Mouse (Mus musculus) kidney, adult 8-10 months (tissue): ENCODE data around the gene Zfp511.

Experiments
- DNase-seq, 2 experiments: peaks; one replicate each; pipeline ENCODE4 v3.0.0; 2022

Zfp511 gene

DNA sequence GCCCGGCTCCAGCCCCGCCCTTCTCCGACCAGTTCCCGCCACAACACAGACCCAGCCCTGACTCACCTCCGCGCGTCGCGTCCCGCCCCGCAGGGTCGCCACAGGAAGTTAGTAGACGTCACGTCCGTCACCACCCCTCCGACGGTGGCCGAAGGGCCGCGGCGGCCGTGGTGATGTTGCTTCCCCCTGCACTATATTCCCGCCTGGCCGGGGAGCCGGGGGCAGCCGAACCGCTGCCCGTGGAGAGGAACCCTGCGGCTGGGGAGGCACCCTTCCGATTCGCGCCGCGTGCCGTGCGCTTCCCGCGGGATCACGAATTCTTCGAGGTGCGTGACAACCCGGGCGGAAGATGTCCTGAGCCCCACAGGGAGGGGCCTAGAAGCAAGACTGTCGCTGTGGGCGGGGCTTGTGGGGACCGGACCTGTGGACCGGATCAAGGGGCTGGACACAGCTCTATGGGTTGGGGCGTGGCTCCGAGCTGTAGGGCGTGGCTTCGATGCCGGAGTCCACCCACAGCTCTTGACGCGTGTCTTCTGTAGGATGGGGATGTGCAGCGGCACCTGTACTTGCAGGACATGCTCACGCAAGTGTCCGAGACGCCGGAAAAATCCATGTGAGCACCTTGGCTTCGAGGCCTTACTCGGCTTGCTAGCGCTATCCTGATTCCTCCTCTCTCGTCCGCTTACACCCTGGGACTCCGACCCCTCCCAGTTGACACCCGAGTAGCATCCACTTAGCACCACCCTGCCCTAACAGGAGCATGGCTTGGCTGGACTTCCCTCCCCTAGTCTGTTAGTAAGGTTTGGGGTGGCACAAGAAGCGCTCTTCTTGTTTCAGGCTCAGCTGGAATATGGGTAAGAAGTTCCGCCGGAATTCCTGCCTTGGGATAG, at the start of gene Zfp511, which contains the start of gene Tubgcp2:
Gene Zfp511 (plus strand): TSS at position 111 of the 890 bp plus-strand sequence.
Gene Tubgcp2 (minus strand): TSS at position 389 of the 890 bp plus-strand sequence.
- DNase-seq = peak; percentile 96 to 97

DNA sequence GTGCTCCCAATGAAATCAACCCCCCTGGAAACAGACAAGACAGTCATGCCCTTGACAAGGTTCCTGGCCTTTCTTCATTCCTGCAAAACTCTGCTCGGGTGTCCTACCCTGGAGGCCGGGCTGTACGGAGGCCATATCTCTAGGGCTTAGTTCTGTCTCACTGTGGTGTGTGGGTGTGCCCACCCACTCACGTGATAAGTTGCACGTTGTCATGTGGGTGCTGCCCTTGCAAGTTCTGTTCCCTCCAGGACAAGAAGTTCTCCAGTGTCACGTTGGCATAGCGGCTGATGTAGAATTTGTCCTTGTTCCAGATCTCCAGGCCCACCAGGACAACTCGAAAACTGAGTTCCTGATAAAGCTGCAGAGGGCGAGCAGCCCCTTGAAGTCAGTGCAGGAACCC, 47.9 kb upstream of the Zfp511 start:
- DNase-seq = no peak

DNA sequence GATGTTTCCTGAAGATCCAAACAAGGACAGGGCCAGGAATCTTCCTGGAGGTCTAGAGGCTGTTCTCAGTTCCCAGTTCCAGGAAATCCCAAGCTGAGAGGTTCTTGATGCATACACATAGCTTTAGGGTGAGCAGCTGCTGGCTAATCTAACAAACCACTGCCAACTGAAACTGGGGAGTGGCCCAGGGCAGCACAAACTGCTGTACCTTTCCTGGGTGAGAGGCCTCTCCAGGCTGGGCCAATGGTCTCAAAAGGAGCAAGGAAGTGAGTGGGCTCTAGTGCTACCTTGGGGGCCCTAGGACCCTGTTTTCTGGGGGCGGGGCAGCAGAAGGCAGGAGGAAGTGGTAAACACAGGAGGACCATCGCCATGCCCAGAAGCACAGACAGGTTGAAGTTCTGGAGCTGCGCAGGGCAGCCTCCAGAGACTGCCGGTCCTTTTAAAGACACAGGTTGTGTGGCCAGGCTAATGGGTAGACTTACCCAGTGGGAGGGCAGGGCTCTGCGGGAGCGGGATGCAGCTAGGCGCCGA, 45.3 kb upstream of the Zfp511 start:
- DNase-seq = no peak

DNA sequence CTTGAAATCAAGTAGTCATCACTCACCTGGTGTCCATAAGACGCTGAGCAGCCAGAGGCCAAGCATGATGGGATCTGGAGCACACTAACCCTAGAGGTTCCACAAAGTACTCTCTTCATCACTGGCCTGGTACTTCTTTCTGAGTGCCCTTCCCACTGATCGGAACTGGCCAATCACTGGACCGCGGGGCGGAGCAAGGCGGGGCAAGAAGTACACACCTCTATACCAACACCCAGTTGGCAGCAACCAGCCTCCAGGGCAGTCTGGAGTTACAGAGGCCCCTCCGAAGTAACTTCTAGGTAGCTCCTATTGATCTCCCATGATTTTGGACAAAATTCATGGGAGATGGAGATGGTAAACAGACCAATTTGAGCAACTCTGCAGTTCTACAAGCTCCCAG, 43.8 kb upstream of the Zfp511 start, which contains the start of gene Adam8:
Gene Adam8 (minus strand): TSS at position 157 of the 400 bp plus-strand sequence.
- peak in 1 of 2 experiments; percentile 30 for DNase-seq

DNA sequence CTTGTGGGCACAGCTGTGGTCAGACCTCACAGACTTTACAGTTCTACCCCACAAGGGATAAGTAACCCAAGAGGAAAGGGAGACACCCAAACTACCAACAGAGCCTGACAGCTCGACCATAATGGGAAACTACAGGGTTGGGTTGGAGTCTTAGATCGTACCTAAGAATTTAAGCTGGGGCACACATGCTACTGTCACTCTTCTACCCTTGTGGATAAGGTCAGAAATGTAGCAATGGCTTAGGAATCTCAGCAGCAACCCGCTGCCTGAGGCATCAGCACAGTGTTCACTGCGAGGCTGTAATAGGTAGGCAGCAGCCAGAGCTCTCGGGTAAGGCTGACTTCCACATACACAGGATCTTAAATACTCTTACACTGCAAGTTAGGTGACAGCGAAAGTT, 42.7 kb upstream of the Zfp511 start:
- DNase-seq = no peak

DNA sequence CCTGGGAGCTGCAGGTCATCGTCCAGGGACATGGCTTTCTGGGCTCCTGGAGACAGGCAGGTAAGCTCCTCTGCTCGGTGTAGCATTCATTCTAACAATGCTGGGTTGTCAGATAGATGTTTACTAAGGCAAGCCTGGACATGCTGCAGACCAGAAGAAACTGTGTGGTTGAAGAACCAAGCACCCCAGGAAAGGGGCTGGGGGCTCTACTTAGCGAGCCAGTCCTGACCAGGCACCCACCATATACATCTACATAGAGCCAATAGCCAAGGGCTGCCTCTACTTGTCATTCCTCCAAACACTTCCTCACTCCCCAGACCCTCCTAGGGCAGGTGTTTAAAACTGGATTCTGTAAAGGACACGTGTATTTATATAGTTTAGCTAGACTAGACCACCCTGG, 42.0 kb upstream of the Zfp511 start:
- DNase-seq = no peak

DNA sequence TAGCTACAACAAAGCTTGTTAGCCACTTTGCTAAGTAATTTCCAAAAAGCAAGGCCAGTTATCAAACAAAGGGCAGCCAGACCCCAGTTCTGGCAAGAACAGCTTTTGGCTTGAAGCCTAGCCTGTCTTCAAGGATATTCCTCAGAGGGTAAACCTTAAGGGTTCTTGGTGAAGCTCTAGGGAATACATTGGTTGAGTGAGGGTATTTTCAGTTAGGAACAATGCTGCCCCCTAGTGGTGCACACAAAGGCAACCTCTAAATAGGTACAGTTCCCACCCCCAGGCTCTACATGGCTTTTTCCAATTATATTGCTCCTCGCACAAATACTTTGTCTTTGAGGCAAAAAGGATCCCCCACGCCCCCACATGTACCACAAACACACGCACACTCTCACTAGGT, 41.5 kb upstream of the Zfp511 start:
- DNase-seq = peak; percentile 29 to 56

DNA sequence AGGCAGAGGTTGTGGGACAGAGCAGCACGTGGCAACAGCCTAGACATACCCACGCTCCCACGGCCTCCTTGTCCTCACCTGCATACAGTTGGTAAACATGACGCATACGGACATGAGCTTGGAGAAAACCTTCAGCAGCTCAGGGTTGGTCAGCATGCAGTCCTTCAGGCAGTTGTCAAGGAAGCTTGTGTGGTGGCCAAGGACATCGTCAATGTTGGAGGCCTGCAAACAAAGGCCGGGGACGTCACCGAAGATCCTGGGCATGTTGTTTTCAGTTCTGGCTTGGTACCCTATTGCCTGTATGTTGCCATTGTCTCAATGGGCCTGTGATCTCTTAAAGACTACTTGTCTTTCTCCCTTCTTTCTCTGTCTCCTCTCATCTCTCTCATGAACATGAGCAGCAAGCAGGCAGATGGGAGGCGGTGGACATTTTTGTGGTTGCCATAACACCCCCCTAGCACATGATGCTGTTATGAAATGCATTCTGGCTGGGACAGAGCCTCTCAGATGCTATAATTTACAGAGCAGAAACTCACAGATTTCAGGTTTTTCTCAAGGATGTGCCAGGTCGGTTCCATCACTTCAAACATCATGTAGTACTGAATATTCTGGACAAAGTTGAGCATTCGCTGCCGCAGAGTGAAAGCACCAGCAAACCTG, 37.4 kb upstream of the Zfp511 start:
- DNase-seq = no peak

DNA sequence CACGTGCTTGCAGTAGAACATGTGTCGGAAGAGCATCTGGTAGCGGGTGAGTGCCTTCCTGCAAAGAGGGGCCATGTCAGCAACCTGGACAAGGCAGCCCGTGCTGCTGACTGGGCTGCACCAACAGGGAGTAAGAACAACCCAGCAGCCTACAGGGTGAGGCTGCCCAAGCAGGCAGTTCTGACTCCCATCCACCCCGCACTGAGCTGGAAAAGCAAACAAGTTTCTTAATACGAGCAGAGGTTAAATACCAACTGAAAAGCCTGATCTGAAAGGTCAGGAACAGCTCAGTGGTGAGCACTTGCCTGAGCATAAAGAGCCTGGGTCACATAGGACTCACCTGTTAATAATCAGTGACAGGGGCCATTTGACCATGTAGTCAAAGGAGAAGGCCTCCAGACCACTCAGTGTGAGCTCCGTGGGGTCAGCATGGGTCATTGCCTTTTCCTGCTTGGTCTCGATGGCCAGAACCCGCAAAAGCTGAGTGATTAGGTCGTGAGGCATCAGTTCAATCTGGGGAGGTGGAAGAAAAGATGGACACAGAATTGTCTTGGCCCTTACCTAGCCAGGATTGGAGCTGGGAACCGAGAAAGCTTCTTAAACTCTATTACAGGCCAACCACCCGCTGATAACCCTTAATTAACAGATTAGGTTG, 35.0 kb upstream of the Zfp511 start:
- no peak for DNase-seq

DNA sequence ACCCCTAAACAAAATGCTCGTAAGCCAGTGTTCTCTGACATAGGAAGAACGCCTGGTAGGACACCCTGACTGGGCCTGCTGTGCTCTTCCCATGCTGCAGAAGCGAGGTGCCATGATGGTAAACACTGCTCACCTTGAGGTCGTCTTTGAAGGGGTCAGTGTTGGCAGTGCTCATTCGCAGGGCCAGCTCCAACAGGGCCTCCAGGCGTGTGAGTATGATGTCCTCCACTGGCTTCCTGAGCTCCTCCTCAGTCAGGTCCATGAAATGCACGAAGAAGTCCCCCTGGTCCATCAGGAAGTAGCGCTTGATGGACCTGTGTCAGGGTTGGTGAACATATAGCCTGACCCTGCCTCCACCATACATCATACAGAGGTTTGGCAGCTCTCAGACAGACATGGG, 31.5 kb upstream of the Zfp511 start:
- no peak for DNase-seq

DNA sequence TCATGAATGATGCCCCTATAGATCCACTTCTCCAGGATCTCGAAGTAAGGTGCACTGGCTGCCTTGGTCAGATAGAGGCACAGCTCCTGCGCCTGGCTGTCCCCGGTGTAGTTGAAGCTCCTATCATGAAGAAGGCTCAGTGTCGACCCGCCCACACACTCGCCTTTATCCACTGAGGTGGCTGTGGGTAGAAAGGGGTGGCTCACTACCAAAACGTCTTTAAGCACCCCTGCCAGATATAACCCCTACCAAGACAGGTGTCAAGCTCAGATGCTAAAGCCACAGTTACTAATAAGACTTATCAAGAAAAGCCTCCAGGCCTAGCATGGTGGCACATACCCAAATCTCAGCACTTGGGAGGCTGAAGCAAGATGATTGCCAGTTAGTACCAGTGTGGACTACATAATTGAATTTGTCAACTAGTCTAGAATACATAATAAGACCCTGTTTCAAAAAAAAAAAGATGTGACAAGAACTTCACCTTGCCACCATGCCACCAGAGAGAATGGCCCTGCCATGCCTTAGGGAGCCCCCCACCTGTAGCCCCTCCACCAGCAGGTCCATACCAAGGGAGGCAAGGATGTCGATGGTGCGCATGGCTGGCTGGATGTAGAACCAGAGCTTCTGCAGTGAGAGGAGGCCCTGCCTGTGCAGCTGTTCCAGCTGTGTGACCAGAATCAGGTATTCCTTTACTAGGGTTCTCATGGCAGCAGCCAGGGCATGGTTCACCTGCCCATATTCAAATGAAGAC, 29.2 kb upstream of the Zfp511 start:
- no peak for DNase-seq

DNA sequence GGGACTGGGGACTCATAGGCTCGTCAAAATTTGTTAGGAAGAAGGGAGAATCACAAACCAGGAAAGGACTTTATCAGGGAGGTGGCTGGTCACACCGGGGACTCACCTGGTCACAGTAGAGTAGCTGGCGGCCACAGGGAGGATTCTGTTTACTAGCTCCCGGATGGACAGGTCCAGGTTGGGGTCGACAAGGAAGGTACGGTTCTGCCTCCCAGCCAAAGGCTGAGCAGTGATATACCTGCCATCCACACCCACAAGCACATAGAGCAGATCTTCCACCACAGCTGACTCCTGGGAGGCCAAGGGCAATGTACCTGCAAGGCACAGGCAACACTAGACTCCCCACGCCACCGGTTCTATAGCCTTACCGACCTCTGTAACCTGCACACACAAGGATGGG, 28.4 kb upstream of the Zfp511 start:
- no peak for DNase-seq

DNA sequence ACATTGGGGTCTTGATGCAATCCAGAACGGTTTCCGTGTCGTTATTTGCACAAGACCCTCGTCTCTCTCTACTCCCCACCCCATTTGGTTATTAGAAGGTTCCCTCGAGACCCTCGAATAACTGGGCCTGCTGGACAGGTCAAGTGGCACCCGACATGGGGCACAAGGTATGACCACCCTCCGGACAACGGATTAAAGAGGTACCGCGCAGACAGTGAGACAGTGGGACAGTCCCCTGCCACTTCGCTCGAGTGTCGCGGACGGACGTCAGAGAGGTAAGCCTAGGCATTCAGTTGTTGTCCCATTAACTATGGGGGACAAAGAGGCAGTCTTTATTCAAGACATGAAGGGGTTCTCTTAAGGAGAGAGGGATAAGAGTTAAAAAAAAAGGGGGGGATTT, 24.9 kb upstream of the Zfp511 start:
- no peak for DNase-seq

DNA sequence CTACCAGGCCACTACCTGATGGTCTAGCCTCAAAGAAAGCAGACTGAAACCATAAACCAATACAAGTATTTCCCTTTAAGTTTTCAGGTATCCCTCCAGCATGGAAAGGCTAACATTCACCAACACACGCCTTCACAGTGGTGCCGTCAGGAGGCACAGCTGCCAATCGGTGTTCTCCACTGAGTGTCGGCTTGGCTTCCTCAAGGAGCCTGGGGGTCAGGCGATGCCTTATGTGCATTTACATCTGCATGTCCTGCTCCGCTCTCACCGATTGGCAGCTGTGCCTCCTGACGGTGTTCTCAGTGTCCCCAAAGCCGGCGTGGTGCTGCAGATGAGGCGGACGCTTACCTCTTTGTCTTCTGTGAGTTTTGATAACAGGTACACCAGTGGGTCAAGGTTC, 4.4 kb upstream of the Zfp511 start:
- DNase-seq = no peak

DNA sequence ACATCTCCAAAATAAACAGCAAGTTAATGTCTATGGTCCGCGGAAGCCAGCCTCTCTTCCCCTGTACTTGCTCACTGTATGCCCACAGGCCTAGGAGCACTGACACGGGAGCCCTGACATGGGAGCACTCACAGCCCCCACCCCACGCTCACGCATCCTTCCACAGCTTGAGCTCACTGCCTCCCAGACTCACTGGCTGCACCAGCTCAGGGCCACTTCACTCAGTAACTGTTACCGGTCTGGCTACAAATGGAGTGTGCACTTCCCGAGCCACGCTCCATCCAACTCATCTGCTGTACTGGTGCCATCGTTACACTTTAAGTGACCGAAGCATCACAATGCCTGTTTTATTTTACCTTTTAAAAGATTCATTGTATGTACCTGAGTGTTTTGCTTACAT, 3.8 kb upstream of the Zfp511 start:
- DNase-seq = no peak

DNA sequence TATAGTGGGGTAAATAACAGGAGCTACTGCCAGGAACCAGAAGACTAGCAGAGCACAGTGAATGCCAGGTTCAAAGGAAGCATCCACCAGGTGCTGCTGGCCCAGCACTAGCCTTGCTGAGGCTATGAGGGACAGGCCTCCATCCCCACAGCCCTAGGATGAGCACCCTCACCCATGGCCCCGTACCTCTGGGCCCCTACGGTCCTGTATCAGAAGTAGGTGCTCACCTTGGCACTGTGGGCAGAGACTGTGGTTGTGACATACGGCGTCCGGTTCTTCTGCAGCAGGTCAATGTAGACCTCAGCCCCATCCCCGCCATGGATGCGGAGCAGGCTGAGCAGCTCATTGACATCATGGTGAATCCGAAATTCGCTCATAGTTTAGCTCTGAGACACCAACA, 2.8 kb upstream of the Zfp511 start:
- no peak for DNase-seq

DNA sequence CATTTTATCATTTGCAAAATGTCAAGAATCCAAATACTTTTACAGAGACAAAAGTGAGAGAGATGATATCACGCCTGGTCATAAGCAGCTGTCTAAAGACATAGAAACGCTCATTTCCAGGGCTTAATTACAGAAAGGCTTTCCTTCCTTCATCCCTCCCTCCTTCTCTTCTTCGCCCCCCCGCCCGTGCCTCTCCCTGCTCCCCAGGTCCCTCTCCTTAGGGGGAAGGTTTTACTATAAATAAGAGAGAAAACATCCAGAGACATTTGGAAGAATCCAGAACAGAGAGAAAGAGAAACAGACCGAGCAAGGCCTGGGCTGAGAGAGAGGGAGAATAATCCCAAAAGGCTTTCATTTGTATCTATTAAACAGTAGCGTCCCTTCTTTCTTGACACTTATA, 735 bp upstream of the Zfp511 start:
- no peak for DNase-seq

DNA sequence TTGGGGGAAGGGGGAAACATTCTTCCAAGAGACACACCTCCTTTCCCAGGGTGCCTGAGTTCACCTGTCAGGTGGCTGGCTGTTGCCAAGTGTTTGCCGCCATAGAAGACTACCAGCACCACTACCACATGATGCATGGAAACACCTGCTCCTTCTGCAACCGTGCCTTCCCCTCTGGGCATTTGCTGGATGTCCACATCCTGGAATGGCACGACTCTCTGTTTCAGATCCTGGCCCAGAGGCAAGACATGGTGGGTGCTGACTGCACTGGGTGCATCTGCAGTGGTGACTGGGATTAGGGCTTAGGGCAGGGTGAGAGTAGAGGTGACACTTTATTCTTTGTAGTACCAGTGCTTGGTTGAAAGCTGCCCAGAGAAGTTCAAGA, 972 bp downstream of the Zfp511 start:
- no peak for DNase-seq

DNA sequence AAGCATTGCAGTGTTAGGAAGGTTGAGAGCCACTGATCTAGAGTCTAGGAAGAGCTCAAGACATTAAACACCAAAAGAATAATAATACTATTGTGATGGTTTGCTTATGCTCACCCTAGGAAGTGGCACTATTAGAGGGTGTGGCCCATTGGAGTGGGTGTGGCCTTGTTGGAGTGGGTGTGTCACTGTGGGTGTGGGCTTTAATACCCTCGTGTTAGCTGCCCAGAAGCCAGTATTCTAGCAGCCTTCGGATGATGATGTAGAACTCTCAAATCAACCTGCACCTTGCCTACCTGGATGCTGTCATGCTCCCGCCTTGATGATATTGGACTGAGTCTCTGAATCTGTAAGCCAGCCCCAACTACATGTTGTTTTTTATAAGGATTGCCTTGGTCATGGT, 6.5 kb downstream of the Zfp511 start:
- no peak for DNase-seq

DNA sequence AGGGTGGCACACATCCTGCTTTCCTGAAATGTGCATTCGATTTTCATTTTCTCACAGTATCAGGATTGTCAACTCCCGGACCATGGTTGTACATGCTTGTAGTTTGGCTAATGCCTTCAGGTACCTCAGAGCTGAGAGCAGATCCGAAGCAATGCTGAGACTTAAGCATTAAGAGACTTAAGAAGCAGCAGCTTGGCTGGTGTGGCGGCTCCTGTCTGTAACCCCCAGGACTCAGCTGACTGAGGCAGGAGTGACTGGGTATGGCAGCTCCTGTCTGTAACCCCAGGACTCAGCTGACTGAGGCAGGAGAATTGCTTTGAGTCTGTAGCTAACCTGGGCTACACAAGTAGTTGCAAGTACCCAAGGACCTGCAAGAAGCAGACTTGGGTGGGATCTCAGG, 9.4 kb downstream of the Zfp511 start:
- DNase-seq = no peak

DNA sequence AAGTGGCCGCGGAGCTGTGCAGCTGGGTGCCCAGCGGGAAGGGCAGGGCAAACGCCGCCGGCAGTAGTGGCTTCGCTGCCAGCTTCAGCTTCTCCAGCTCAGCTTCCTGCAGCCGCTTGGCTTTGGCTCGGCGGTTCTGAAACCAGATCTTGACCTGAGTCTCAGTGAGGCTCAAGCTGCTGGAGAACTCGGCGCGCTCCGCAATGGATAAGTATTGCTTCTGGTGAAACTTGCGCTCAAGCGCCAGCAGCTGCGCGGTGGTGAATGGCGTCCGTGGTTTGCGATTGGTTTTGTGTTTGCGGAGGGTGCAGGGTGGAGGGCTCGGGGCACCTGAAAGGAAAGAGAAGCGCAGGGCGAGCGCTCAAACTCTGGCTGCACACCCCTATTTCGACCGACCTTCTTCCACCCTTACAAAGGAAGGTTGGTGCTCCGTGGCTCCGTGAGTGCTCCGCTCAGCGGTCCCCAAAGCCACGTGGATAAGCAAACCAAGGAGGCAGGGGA, 11.7 kb downstream of the Zfp511 start:
- DNase-seq = no peak

DNA sequence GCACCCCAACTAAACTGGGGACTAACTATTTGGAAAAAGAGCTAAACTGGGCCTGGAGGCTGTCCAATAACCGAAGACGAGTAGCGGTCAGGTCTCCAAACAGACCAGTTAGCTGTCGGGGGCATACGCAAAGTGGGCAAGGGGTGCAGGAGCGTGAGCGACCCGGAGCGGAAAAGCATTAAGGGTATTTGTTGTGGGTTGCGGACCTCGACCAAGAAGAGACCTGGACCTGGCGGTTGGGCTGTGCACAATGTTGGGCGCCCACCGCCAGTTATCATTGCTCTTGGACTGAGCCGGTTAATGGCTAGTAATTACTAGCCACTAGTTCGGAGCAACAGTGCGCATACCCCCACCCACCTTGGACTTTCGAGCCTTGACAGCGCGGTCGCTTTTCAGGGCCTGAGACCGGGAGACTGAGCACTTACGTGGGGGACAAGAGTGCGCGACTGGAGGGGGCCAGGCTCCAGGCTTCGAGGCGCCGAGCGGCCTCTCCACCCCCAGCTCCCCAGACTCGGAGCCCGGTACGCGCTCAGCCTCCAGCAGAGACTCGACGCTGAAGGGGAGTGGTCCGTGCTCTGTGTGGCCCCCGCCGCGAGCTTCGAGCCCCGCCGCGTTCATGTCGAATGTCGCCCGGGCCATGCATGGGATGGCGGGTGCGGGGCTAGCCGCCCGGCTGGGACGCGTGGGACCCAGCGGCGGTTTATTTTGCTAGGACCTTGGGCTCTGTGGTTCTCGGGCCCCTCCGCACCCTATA, 12.3 kb downstream of the Zfp511 start, which contains the start of gene Msx3:
Gene Msx3 (minus strand): TSS at position 729 of the 754 bp plus-strand sequence.
- no peak for DNase-seq
